Mouse (Mus musculus) E14TG2a.4 (cell line): ENCODE results near the gene Epn2.

Source experiments
- CTCF ChIP-seq: conservative IDR thresholded peaks from 2 replicates; pipeline ENCODE4 v1.5.1; 2014; ENCODE audit warnings: low read length
- NANOG ChIP-seq: IDR thresholded peaks from 2 replicates; pipeline ENCODE4 v1.6.1; 2014; ENCODE audit warnings: borderline replicate concordance, low read length, mixed read lengths

DNA sequence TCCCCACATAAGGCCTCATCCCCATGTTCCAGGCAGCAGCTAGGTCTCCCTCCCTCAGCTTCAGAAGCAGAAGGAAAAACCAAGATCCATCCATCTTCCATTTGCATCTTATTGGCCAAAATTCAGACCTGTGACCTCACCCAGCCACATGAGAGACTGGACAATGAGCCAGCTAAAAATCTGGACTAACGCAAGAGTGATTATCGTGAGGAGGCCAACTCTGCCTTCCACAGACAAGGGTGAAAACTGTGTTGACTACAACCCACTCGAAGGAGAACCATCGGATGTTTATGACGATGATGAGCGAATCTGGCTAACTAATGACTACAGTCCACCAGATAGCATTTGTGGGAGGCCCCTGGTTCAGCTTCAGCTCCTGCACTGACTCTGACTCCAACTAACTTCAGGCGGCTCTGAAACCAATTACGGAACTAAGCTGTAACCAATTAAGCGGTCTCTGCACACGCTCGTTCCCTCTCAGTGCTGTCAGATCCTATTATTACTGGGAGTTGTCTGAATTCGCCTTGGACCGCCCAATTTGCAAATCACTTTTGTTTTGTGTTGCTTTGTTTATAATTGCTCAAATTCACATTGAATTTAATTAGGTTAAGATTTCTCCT is 96.2 kb downstream of the Epn2 start:
- TF ChIP-seq CTCF = no peak
- no peak for TF ChIP-seq NANOG
